Mouse (Mus musculus): ENCODE results near the gene Olfr836.
"Not testable (repeated sequence)": the region's sequence is repeated elsewhere in the genome, so short reads cannot be mapped to it uniquely, and the experiment has no call there.

The Olfr836 gene

GRCm38 (mm10) chr9:19120082-19120481 is at the start of gene Olfr836:
TSS of gene Olfr836 (plus strand) at chr9:19120382.
- DNase-seq (ENCODE audit: low spot score in 2 of 2) = no peak

GRCm38 (mm10) chr9:19084986-19085385 is 35.2 kb upstream of the Olfr836 start:
- no peak for DNase-seq (ENCODE audit: low spot score in 2 of 2)

- DNase-seq (ENCODE audit: low spot score in 2 of 2) = not testable (repeated sequence)
Measured at GRCm38 (mm10) chr9:19092889-19093753, 27.1 kb upstream of the Olfr836 start.

GRCm38 (mm10) chr9:19097286-19097685 is 22.9 kb upstream of the Olfr836 start:
- no peak for DNase-seq (ENCODE audit: low spot score in 2 of 2)

- DNase-seq (ENCODE audit: low spot score in 2 of 2) = no peak
Measured at GRCm38 (mm10) chr9:19136017-19136416, 15.8 kb downstream of the Olfr836 start, which contains the start of gene Olfr837. TSS of gene Olfr837 (plus strand) at chr9:19136317.

Measured in spleen, postnatal 4 days (tissue).